Mouse (Mus musculus) lung, adult 2 months (tissue): ENCODE results near the gene Nrbp1.

Experiments
- CTCF ChIP-seq: fragments of 200-500 bp; IDR thresholded peaks from 2 replicates; pipeline ENCODE4 v1.5.1; 2011; ENCODE audit warnings: mild to moderate bottlenecking, low read length, control low read depth; ENCODE audit not compliant: insufficient read depth
- POLR2A ChIP-seq: fragments of 200-500 bp; IDR thresholded peaks from 2 replicates; pipeline ENCODE4 v1.6.1; 2011; ENCODE audit warnings: low read depth, mild to moderate bottlenecking, control low read depth, low read length, borderline replicate concordance; ENCODE audit errors: extremely low read depth

GRCm38 (mm10) chr5:31253806-31254205, 13.1 kb downstream of the Nrbp1 start:
- no peak for TF ChIP-seq CTCF
- no peak for TF ChIP-seq POLR2A
